Mouse (Mus musculus): Measurements from ENCODE around the gene C1qtnf2.

DNA sequence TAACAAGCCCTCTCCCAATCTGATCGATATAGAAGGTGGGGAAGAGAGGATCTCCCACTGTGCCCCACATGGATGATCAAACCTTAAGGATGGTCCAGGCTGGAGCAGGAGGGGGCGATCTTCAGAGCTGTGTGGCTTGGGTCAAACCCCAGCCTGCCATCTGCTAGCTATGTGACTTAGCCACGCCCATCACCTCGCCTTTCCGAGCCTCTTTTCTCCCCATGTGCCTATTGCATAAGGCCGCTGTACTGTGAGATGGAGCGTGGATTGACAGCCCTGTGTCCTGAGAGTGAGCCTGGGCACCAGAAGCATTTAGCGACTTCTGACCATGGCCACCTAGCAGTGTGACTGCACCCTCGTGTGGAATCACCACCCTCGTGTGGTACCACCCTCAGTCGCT, 10.6 kb downstream of the C1qtnf2 start:
- TF ChIP-seq CTCF (IDR thresholded peaks at IDR 0.05; ENCODE audit: control insufficient read depth, insufficient read depth, low read length): no peak
- no peak for TF ChIP-seq POLR2A (IDR thresholded peaks at IDR 0.05; ENCODE audit: borderline replicate concordance, control insufficient read depth, low read depth, low read length)
